Mouse (Mus musculus) retina, postnatal 1 day (tissue): ENCODE results near the gene Stap2.

Experiments used
- DNase-seq: peaks from one replicate; pipeline ENCODE4 v3.0.0-alpha.2; 2012

Gene Stap2

GRCm38 (mm10) chr17:56024476-56024875, 19.1 kb upstream of the Stap2 start:
- no peak for DNase-seq

GRCm38 (mm10) chr17:56023386-56023785, 18.0 kb upstream of the Stap2 start:
- DNase-seq: no peak

- DNase-seq: no peak
Measured at GRCm38 (mm10) chr17:56022989-56023290, 17.6 kb upstream of the Stap2 start.

GRCm38 (mm10) chr17:56022131-56022988, 17.0 kb upstream of the Stap2 start:
- peak; percentile 34 for DNase-seq

- no peak for DNase-seq
Measured at GRCm38 (mm10) chr17:56021161-56021910, 16.0 kb upstream of the Stap2 start.

- DNase-seq: no peak
Measured at GRCm38 (mm10) chr17:56020400-56021084, 15.2 kb upstream of the Stap2 start.

GRCm38 (mm10) chr17:56018347-56019131, 13.2 kb upstream of the Stap2 start:
- DNase-seq: no peak

GRCm38 (mm10) chr17:56017848-56018247, 12.5 kb upstream of the Stap2 start:
- DNase-seq: no peak

- no peak for DNase-seq
Measured at GRCm38 (mm10) chr17:56016793-56017785, 11.7 kb upstream of the Stap2 start.

- DNase-seq: no peak
Measured at GRCm38 (mm10) chr17:56016382-56016781, 11.0 kb upstream of the Stap2 start.

- no peak for DNase-seq
Measured at GRCm38 (mm10) chr17:56015293-56015692, 9.9 kb upstream of the Stap2 start.

- DNase-seq: no peak
Measured at GRCm38 (mm10) chr17:56011441-56011840, 6.1 kb upstream of the Stap2 start.

- DNase-seq: peak; percentile 74
Measured at GRCm38 (mm10) chr17:56010681-56011080, 5.3 kb upstream of the Stap2 start.

GRCm38 (mm10) chr17:56010255-56010654, 4.9 kb upstream of the Stap2 start:
- no peak for DNase-seq

GRCm38 (mm10) chr17:56009962-56010240, 4.5 kb upstream of the Stap2 start:
- DNase-seq: no peak

- peak; percentile 94 for DNase-seq
Measured at GRCm38 (mm10) chr17:56009088-56009961, 3.9 kb upstream of the Stap2 start.

- DNase-seq: peak; percentile 99
Measured at GRCm38 (mm10) chr17:56008356-56009087, 3.1 kb upstream of the Stap2 start.

- DNase-seq: peak; percentile 42
Measured at GRCm38 (mm10) chr17:56007444-56008355, 2.3 kb upstream of the Stap2 start.

GRCm38 (mm10) chr17:56006956-56007355, 1.6 kb upstream of the Stap2 start:
- no peak for DNase-seq
